Mouse (Mus musculus) heart, adult 9 months (tissue): Measurements from ENCODE around the gene Ccdc83.

Source experiments
- DNase-seq, 2 experiments: peaks; one replicate each; pipeline ENCODE4 v3.0.0; 2022; ENCODE audit warnings: low spot score in 2 of 2

Gene Ccdc83

DNA sequence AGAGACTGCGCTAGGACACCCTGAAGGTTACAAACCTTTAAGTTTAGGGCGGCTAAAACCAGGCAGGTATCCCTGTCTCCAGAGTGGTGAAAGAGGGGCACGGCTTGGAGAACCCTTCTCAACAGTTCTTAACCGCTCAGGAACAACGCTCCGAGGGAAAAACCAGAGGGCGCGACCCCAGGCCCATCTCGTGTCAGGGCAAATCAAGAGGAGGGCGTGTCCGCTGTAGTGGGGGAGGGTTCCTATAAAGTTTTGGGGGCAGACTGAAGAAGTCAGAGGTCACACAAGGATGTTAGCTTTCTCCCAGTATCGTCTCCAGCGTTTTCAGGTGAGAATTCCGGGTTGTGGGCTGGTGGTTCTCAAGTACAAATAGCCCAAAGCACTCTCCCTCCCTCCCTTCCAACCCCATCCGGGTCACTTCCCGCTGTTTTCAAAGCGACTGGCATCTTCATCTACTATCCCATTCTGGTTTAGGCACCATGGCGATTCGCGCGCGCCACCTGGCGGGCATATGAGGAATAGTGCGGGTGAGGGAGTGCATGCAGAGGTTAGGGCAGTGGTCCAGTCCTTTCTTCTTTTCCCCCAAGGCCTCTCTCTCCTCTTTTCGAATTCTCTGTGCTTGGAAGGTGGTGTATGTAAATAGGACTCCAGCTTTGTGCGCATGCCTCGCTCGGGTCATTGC is at the start of gene Ccdc83:
Gene Ccdc83 (minus strand): TSS at position 489 of the 682 bp plus-strand sequence.
- DNase-seq = peak; percentile 81 to 83

DNA sequence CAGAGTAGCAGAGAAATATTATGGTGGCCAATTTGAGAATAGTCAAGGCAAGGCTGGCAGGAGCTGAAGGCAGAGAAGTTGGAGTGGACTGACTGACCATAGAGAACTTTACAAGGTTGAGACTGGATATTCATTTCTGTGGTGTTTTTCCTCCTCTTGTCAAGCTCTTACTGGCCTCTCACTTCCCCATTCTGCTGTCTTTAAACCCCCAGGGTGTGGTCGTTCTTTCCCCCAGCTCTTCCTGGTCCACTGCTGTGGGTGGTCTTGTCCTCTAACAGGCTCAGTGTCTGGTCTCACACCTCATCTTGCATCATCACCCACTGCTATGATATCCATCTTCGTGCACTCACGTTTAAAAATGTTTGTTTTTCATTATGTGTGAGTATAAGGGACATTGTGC is 47.8 kb upstream of the Ccdc83 start:
- DNase-seq = no peak

DNA sequence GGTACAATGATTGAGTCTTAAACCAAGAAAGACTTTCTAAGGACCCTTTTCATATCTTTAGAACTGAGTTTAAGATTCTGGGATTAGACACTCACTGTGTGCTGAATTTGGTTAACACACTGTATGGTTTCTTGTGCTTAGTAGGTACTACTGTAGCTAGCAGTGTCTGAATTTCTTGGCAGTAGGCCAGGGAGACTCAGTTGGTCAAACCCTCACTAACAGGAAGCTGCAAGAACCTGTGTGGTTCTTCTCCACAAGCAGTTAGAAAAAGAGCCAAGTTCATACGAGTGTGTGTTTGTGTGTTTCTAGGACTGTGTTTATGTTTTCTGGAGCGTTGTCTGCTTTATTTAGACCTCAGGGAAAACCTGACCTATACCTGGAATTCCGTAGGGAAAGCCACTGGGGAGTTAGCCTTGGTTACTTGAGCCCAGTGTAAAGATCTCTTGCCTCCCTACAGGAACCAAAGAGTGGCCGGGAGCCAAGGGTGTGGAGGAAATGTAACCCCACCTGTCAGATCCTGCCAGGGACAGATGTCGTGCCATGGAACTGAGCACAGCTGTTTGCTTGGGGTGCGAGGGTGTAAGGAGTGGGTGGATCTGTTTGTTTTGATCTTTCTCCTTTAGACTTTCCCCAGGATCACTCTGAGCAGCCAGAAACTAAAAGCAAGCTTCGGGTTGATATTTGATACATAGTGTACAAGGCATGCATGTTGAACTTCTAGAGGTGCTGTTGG is 46.7 kb upstream of the Ccdc83 start:
- DNase-seq = no peak

DNA sequence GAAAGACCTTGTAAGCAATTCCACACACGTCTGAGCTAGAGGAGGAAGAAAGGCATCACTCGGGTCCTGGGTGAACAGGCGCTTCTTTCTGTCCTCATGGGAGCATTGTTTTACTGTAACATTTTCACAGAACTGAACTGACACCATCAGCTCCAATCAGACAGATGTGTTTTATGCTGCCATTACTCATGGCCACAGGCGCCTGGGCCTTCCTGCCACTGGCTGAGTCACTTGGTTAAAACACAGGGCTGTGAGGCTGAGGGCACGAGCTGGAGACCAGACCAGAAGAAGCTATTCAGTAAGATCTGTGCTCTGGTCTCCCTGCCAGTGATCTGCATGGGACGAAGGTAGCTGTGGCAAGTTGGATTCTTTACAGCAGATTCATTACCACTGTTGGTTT is 42.4 kb upstream of the Ccdc83 start:
- DNase-seq = no peak

DNA sequence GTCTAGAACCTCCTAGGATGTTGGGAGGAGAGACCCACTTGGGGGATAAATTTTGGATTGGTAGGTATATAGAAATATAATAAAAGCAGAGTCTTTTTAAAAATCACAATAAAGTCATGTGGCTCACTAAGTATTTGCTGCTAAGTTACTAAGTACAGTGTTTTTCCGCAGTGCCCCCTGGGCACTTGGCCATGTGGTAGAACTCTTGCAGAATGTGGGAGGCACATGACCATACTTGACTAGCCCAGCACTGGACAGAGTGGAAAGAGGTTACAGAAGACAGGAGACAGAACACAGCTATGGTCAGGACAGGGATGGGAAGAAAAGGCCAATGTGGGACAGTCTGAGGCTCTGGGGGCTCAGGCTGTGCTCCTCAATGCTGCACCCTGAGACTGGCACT is 41.4 kb upstream of the Ccdc83 start:
- DNase-seq = no peak

DNA sequence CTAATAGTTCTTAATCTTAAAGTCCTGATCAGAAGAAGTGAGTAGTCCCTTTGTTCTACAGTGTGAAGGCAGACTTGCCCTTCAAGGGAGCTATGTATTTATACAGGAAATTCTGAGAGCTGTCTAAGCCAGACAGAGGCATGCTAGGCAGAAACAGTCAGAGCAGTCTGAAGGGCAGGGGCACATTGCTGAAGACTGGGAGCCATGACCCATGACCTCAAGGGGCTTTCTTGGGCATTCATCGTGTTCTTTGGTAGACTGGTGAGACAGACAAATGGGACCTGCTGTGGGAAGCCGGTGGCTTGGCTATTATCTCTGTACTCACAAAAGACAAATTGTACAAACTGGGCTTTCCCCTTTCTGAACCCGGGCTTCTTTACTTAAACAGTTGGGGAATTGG is 40.5 kb upstream of the Ccdc83 start:
- DNase-seq = no peak

DNA sequence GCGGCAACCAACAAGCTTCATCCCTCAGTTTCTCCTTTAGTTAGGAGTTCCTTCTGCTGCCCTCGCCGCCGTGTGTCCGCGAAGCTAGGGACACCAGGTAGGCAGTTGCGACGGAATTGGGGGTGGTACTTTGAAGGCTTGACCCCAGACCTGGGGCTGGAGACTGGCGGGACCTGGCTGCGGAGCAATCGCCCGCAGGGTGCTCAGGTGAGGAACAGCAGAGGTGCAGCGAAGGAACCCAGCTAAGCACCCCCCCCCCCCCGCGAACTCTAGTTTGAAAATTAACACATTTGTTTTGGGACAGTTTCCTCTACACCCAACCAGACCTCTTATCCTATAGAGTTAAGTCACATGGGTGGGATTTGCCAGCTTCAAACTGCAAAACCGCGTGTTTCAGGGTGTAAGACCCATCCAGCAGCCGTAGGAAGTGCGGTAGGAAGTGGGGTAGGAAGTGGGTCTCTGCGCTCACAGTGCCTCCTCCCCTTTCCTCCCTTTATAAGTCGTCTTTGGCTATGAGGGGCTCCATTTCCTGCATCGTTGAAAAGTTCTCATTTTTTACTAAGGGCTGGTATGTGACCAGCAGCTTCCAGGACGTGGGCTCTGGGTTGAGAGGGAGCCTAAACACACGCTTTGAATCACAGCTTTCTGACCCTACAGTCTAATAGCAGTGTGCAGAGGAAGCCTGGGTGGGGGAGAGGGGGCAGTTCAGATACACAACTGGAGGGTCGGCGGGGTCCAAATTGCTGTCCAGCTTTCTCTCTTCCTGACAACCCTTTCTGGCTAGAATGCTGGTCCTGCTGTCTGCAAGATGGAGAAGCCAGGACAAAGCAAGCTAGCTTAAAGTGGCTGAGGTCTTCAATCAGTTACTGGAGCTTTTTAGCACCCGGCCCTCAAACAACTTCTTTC is 37.3 kb upstream of the Ccdc83 start:
- no peak for DNase-seq

DNA sequence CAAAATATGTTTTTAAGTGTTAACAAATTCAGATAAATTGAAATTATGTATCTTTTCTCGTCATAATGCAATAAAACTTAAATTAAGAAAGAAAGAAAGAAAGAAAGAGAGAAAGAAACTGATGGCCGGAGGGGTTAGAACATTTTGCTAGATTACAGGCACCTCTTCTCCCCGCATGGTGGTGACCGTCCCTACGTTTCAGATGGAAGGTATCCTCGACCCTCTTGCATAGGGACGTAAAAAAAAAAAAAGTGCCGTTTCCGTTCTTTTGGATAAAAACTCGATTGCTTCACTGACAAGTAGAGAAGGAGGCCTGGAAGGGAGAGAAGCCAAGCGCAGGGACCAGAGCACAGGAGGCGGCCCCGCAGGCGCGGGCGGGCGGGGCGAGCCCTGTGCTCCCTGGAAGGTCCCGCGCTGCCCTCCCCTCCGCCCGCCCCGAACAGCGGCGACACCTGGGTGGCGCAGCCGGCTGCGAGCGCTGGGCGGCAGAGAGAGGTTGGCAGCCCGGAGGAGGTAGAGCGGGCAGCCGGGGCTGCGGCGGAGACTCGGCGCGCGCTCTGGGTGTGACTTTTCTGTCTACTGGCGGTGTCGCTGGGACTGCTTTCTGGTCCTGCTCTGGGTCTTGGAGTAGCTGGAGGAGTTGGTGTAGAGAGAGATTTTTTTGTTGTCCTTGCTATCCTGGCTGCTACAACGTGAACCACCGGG is 36.5 kb upstream of the Ccdc83 start, which contains the start of gene Sytl2:
Gene Sytl2 (plus strand): TSS at position 311 of the 705 bp plus-strand sequence.
- DNase-seq = peak; percentile 20 to 35

DNA sequence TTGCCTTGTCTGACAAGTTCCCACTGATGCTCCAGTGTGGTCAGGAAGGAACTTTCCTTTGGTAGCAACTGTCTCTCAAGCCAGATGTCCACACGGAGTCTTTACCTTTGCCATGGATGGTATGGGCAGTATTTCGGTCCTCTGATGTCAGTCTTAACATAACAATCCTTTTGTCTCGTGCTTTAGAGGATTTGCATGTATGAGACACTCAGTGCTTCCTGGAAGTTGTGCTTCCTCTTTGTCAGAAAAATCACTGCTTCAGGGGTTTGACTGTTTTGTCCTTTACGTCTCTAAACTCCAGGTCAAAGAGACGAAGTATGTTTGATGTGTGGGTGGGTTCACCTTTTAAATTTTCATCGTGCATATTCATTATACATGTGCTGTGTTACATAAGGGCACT is 26.3 kb upstream of the Ccdc83 start:
- no peak for DNase-seq

DNA sequence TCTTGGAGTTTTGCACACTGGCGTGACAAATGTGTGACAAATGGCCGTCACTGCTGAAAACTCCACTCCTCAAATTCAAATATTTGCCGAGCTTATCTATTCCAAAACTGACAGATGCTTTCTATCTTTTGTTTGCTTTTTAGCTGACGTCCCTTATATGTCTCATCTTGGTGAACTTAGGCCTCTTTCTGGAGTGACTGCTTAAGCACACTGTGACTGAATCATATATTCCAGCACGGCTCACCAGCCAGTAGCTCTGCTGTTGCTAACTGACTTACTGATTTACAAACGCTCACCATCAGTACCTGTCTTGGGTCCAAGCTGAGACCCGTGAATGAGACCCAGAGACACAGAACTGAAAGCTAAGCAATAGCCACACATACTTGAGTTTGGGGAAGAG is 19.2 kb upstream of the Ccdc83 start:
- no peak for DNase-seq

DNA sequence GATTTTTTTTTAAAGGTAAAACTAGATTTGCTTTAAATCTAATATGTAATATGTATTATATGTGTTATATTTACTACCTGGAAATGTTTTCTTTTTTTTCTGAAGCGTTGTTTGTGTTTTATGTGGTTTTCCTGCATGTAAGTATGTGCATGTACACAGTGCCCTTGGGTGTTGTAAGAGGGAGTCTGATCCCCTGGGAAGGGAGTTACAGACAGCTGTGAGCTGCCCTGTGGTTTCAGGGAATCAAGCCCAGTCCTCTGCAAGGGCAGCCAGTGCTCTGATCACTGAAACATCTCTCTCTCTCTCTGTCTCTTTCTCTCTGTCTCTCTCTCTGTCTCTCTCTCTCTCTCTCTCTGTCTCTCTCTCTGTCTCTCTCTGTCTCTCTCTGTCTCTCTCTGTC is 17.2 kb upstream of the Ccdc83 start:
- DNase-seq = no peak

DNA sequence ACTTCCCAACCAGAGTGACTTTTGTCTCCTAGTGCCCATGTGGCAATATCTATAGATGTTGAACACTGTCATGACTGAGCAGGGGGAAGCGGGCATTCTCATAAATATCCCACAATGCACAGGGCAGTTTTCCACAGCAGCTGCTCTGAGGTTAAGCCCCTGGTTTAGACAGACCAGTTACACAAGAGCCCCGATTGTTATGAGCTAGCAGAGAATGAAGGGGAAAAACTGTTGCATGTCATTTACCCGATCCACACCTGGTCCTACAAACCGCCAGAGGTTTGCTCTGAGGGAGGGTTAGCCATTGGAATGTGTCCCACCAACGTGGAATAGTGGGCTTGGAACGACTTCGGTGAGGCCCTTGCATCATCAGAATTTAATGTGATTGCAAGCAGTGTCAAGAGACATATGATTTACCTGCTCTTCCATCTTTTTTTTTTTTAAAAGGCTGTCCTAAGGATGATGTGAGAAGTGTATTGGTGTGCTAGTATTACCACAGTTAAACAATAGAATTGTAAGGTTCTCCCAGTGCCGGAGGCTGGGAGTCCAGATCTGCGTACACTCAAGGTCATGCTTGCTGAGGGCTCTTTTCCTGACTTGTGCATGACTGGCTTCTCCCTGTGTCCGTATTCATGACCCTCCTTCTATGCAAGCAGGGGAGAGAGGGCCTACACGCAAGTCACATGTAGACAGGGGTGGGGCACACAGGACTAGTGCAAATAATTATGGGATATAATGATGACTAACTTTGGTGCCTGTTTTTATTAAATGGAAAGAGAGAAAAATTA is 16.4 kb upstream of the Ccdc83 start:
- no peak for DNase-seq

DNA sequence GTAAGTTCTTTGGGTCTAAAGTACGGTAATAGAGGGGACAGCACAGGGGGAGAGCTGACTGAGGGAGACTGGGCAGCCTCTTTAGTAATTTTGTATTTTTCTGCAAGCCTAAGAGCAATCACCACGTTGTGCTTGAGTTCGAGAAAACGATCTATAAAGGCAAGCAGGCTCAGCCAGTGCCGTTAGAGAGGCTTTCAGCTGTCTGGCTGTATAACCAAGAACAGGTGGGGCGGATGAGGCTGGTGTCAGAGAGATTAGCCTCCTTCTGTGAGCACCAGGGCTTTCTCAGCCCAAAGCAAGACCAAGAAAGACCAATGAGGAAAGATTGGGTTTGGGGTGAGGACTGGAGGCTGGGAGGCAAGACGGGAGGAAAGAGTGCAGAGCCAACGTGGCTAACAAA is 15.3 kb upstream of the Ccdc83 start:
- no peak for DNase-seq

DNA sequence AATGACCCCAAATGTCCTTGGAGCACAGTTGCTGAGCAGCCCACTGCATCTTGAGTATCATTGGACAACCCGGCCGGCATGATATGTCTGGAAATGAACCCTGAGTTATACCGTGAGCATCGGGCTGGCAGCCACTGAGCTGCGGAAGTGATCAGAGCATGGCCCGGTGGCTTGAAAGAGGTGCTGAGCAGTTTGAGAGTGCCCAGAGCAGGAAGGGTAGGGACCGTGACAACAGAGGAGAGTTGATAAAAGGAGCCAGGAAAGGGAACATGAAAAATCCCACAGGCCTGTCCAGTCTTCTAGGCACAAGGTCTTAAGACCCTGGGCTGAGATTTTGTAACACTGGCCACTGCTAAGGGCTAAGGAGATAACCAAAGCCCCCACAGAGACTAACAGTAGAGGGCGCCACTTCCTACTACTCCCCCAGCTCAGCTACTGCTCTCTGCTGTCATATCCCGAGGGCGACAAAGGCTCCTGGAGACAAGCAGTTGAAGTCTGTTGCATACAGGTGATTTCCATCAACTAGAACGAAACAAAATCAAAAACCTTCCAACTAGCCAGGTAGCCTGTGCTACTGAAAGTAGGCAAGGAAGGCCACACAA is 14.8 kb upstream of the Ccdc83 start:
- DNase-seq = no peak

DNA sequence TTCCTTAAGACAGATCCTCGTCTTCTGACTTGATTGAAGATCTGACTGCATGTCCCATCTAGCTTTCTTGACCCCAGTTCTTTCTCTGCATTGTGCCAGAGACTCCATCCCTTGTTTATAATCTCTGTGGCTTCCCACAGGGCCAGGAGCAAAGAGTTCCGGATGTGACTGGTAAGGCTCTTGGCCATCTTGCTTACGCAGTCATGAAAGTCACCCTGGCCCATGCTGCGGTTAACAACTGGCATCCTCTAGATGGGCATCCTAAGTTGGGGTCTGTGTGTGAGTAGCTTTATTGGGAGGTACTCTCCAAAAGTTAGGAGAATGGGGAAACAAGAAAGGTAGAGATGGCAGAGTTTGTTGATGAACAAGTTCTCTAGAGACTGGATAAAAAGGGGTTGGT is 13.6 kb upstream of the Ccdc83 start:
- no peak for DNase-seq

DNA sequence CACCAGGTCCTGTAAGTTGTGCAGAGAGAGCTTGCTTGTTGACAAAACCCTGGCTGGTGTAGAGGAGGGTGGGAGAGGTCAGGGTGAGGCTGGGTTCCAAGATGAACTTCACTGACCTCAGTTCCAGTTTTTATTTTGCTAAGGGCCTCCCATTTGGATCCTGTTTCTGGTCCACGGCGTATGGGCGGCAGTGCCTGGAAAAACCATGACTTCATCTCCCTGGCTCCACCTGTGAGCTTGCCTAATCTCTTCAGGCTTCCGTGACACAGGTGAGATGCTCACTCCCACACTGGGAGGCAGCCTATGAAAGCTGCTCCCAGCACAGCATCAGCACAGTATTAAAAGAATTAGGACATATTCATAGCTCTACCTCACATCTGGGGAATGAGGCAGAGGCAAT is 12.2 kb upstream of the Ccdc83 start:
- peak in 1 of 2 experiments; percentile 23 for DNase-seq

DNA sequence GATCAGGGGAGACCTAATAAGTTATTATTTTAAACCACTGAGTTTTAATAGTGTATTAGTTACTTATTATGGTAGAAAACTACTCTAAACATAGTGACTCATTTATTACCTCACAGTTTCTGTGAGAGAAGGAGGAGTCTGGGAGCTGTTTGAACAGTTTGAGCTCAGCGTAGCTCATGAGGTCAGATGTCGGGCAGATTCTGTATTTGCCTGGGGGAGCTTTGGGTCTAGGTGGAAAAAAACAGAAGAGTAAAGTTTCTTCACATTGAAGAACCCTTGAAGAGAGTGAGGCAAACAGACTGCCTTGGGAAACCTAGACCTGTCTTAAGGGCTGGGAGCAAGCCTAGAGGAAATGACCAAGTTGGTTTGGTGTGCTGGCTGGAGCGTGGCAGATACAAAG is 11.7 kb upstream of the Ccdc83 start:
- no peak for DNase-seq

DNA sequence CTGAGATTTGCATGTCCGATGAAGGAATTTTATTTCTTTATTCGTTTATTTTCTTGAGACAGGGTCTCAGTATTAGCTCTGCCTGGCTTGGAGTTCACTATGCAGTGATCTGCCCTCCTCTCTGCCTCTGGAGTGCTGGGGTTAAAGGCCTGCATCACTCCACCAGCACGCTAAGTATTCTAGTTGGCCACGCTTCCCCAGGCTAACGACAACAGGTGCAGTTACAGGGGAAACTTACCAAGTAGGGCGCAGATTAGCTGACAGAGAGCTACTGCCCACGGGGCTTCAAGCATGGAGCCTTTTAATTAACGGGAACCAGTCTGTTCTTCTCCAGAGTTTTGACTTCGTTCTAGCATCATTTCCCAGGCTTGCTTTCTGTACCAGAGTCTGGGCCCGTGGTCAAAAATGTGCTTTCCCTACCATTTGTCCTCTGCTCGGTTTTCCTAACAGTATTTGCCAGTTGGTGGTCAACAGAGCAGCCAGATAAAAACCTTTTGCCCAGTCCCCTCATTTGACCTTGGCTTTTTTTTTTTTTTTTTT is 9.1 kb upstream of the Ccdc83 start:
- no peak for DNase-seq

DNA sequence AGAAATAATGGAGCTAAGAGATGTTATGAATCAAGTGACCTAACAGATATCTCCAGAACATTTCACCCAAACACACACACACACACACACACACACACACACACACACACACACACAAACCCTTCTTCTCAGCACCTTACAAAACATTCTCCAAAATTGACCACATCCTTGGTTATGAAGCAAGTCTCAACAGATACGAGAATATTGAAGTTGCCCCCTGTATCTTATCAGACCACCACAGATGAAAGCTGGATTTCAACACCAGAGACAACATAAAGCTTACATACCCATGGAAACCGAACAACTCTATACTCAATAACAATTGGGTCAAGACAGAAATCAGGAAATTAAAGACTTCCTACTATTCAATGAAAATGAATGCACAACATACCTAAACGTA is 4.6 kb upstream of the Ccdc83 start:
- DNase-seq = no peak

DNA sequence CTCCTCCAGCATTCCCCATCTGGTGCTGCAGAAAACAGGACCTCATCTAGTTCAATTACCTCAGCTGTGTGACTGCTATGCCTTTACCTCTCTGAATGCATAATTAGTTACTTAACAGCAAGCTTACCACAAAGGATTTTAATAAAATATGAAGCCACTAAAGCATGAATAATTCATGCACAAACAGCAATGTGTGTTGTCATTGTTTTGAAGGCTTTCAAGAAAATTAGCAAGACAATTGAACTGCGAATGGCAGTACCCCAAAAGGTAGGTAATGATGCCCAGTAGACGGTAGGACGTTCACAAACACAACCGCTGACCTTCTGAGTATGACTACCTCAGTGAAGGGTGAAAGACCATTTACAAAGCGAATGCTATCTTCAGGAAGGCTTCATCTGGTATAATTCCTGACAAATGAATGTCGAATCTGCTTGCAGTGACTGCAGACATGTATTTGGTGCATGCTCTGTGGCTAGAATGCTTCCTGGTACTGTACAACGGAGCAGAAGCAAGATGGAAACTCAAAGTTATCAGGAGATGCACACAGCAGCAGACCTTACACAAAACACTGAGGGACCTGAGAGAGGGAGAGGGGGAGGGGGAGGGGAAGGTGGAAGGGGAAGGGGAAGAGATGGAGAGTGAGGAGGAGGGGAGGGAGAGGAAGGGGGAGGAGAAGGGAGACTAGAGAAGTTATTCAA is 3.5 kb downstream of the Ccdc83 start:
- DNase-seq = no peak
